Mouse (Mus musculus) monocyte, adult 5-6 weeks (primary cell): ENCODE results near the gene Sh2d1b1. TPM values are rescaled to one million over a fixed set of nuclear protein-coding genes. Genes with fewer than 3 reads are reported as not detected.

Source experiments
- ATAC-seq: fragments of 153-309, 156-312 bp; replicated peaks from 2 replicates; pipeline ENCODE4 v1.8.0; 2017; ENCODE audit warnings: mild to moderate bottlenecking; ENCODE audit not compliant: low TSS enrichment, insufficient number of reproducible peaks, severe bottlenecking, poor library complexity, low FRiP score
- total RNA-seq: library from RNA; stranded (forward); fragments of 200-1000, 200-491, 200-594 nt; gene quantifications from 3 replicates; pipeline ENCODE4 v1.2.3, GENCODE M21; 2017

The Sh2d1b1 gene
- total RNA-seq, result 56.6 to 68.4 TPM (median 66.9 TPM) in 3 replicates

- ATAC-seq, result peak; percentile 89
Observed at GRCm38 (mm10) chr1:170277016-170277415, at the start of gene Sh2d1b1. Gene Sh2d1b1 (plus strand): TSS chr1:170277320.

- ATAC-seq, result peak; percentile 84
Observed at GRCm38 (mm10) chr1:170232688-170233087, 44.4 kb upstream of the Sh2d1b1 start, which contains the start of gene Sh2d1b2. Gene Sh2d1b2 (plus strand): TSS chr1:170232749.

GRCm38 (mm10) chr1:170245016-170245415, 32.1 kb upstream of the Sh2d1b1 start:
- no peak for ATAC-seq

- ATAC-seq, result 0 out of 2 replicates have a peak, but pooled peaks have one; percentile 15
Observed at GRCm38 (mm10) chr1:170254893-170255559, 22.1 kb upstream of the Sh2d1b1 start.

- peak; percentile 100 for ATAC-seq
Observed at GRCm38 (mm10) chr1:170255560-170255910, 21.6 kb upstream of the Sh2d1b1 start.

GRCm38 (mm10) chr1:170270281-170270680, 6.8 kb upstream of the Sh2d1b1 start:
- peak; percentile 50; the same call in 1 of the 2 replicates for ATAC-seq

GRCm38 (mm10) chr1:170270696-170271095, 6.4 kb upstream of the Sh2d1b1 start:
- peak; percentile 29; the same call in 1 of the 2 replicates for ATAC-seq

- no peak for ATAC-seq
Observed at GRCm38 (mm10) chr1:170273252-170273651, 3.9 kb upstream of the Sh2d1b1 start.

- ATAC-seq, result peak; percentile 88
Observed at GRCm38 (mm10) chr1:170282415-170283129, 5.5 kb downstream of the Sh2d1b1 start.

- peak; percentile 68 for ATAC-seq
Observed at GRCm38 (mm10) chr1:170292239-170292951, 15.3 kb downstream of the Sh2d1b1 start.

GRCm38 (mm10) chr1:170293257-170293656, 16.1 kb downstream of the Sh2d1b1 start:
- no peak for ATAC-seq

GRCm38 (mm10) chr1:170294786-170295570, 17.9 kb downstream of the Sh2d1b1 start:
- ATAC-seq, result no peak

- no peak for ATAC-seq
Observed at GRCm38 (mm10) chr1:170299496-170299895, 22.4 kb downstream of the Sh2d1b1 start.

- ATAC-seq, result no peak
Observed at GRCm38 (mm10) chr1:170301686-170302085, 24.6 kb downstream of the Sh2d1b1 start.

GRCm38 (mm10) chr1:170302456-170302855, 25.3 kb downstream of the Sh2d1b1 start:
- no peak for ATAC-seq

- no peak for ATAC-seq
Observed at GRCm38 (mm10) chr1:170303103-170303502, 26.0 kb downstream of the Sh2d1b1 start.

- ATAC-seq, result no peak
Observed at GRCm38 (mm10) chr1:170305002-170305401, 27.9 kb downstream of the Sh2d1b1 start.

GRCm38 (mm10) chr1:170306232-170306631, 29.1 kb downstream of the Sh2d1b1 start, which contains the start of gene Gm7694:
Gene Gm7694 (minus strand): TSS chr1:170306332.
- no peak for ATAC-seq

GRCm38 (mm10) chr1:170308503-170308902, 31.4 kb downstream of the Sh2d1b1 start, which contains the start of gene Spata46:
Gene Spata46 (plus strand): TSS chr1:170308803.
- ATAC-seq, result no peak
